Mouse (Mus musculus): ENCODE measurements at regions not wholly inside any gene's neighbourhood (a gene's known extent, or its start where the extent isn't known, plus 50 kb on each side); places are given as distances from the start of the nearest gene placed in this dataset.

DNA sequence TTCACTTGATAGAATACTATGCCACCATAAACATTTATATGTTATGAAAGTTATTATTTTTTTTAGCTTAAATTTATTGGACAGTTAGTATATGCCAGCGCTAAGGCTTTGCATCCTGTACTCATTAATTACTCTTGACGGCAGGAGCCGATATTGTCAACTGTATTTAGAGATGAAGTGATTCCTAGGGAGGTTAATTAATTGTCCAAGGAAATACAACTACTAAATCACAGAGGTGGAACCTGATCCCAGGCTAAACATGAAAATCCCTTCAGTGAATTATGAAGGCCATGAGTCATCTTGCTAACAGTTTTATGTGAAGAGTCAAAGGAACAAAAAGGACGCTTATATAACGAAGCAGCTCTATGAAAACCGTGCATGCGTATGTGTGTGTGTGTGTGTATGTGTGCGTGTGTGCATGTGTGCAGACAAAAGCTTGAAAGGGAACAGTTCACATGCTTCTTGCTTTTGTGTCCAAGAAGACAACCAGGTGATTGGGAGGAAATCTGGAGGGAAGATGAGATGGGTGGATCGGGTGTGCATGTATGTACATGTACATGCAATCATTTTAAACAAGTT, 66.5 kb upstream of the Pja2 start:
- TF ChIP-seq CTCF (IDR thresholded peaks at IDR 0.05; ENCODE audit: low read depth) (no peak), EP300 (IDR thresholded peaks at IDR 0.05; ENCODE audit: low read depth) (no peak)

Measured in liver, postnatal 0 days (tissue).